Mouse (Mus musculus) B cell, adult 62 days (primary cell): Measurements from ENCODE around the gene Tsc1. TPM values are rescaled to one million over a fixed set of nuclear protein-coding genes. Genes with fewer than 3 reads are reported as not detected.

Experiments
- total RNA-seq: library from RNA; stranded (reverse); gene quantifications from 4 replicates; pipeline ENCODE4 v1.2.4, GENCODE M21; 2023

Gene Tsc1
- 52.9 to 58.6 TPM (median 56.0 TPM) in 4 replicates for total RNA-seq

DNA sequence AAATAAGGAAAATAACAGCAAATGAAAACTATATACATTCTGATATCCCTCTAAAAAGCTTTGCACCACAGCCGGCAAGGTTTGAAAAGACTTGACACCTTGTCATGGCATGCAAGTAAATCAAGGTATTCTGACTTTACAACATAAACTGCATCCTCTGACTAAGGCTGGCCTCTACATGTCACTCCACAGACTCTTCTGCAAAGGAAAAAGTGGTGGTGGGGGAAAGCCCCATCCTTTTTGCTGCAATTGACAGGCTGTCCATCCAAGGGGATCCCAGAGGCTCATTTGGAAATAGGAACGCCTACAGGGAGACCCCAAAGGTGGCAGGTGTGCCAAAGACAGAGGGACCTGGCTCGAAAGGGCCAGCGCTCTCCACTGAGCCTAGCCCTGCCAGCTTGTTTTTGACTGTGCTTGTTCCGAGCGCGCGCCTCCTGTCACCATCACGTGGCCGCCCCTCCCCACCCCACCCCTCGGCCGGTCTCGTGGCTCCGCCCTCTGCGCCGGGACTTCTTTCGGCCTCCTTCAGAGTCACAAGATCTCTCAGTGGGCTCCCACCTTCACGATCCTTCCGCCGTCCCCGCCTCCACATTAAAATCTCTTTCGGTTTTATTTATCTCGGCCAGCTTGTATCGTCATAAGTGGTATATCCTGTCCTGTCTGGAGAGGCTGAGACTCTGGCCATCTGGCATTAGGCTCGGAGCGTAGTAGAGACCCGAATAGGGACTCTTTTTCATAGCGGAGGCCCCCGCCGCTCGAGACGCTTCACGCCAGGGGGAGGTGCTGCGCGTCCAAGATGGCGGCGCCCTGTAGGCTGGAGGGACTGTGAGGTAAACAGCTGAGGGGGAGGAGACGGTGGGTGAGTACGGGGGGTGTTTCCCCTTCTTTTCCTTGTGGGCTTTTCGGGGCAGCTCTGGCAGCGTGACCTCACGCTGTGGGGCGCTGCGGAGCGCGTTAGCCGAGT is at the start of gene Tsc1:
Gene Tsc1, plus strand, starts transcription at position 768 of the 964 bp plus-strand sequence.

DNA sequence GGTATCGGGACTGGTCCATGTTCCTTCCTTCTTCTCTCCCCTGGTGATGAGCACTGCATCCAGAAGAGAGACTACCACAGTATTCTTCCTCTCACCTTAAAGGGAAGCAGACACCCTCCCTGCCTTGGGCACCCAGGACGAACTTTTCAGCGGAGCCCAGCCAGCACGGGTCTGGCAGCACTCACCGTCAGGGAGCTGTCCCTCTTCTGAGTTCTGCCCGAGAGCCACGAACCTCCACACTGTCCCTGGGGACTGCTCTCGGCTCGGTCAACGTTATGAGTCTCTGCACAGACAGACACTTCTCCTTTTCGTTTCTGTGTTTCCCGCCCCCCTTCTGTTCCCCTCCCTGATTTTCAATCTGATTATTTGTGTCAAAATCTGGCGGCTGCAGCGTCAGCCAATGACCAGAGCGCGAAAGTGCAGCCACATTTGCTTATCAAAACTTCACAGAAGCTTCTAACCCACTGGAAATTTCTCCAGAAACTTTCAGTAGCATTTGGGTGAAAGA is 19.3 kb upstream of the Tsc1 start, which contains the start of gene Gfi1b:
Gene Gfi1b, minus strand, starts transcription at position 319 of the 508 bp plus-strand sequence.

DNA sequence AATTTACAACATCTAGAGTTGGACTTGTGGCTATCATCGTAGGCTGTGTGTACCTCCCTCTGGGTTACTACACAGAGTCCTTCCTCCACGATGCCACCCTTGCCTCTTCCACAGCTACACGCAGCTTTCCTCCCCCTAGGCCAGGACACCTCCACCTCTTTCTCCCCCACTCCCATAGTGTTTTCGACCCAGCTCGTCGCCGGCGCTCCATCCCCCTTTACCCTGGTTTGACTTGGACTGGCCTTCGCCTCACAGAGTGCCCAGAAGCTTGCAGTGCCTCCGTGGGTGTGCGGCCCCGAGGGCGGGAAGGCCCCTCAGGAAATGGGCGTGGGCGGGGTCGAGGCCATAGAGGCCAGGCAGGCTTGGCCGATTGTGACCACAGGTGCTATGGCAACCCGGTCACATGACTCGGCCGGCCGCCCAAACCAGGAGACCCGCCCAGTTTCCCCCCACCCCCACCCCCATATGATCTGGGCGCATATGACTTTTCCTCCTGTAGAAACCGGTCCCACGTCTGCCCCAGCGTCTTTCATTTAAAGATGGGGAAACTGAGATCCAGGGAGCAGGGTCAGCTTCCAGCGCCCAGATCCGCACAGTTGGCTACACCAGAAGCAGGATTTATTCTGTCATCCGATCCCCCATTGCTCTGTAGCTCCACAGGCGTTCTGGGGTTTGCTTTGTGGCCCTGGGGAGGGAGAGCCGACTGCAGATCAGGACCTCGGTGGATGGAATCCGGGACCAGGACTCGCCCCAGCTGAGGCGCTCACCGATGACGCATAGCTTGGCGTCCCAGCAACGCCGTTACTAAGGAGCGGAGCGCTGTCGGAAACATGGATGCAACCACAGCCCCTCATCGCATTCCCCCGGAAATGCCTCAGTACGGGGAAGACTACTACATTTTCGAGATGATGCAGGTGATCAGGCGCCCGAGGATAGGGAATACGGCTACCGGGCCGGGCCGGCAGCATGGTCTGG is 58.6 kb downstream of the Tsc1 start, which contains the start of the genes Spaca9 and Ak8:
Gene Spaca9, minus strand, starts transcription at position 367 of the 975 bp plus-strand sequence.
Gene Ak8, plus strand, starts transcription at position 804 of the 975 bp plus-strand sequence.

Other genes starting within 250 kb of the Tsc1 start
- gene Ppp1r26, start 194.4 kb upstream of the Tsc1 start, total RNA-seq = 0.09 TPM in 1 of 4 replicates, not detected in the others
- gene 1700007K13Rik, start 174.9 kb upstream of the Tsc1 start, total RNA-seq = not detected in 4 replicates
- 19.0 to 22.6 TPM (median 20.9 TPM) in 4 replicates for gene Mrps2, start 173.2 kb upstream of the Tsc1 start, total RNA-seq
- gene Gbgt1, start 144.3 kb upstream of the Tsc1 start, total RNA-seq = 1.1 to 1.3 TPM in 2 of 4 replicates, not detected in the others
- gene Gm10134, start 135.1 kb upstream of the Tsc1 start, total RNA-seq = not detected in 4 replicates
- gene Ralgds, start 128.1 kb upstream of the Tsc1 start, total RNA-seq = 197 to 205 TPM (median 200 TPM) in 4 replicates
- gene Cel, start 77.8 kb upstream of the Tsc1 start, total RNA-seq = 0.34 to 0.45 TPM in 2 of 4 replicates, not detected in the others
- gene Gtf3c5, start 57.5 kb upstream of the Tsc1 start, total RNA-seq = 26.6 to 32.6 TPM (median 31.6 TPM) in 4 replicates
- not detected in 4 replicates for gene Gfi1b, start 19.2 kb upstream of the Tsc1 start, total RNA-seq
- gene Spaca9, start 58.5 kb downstream of the Tsc1 start, total RNA-seq = 1.3 to 3.1 TPM (median 2.2 TPM) in 4 replicates
- gene Ak8, start 58.9 kb downstream of the Tsc1 start, total RNA-seq = 0.49 to 2.4 TPM in 2 of 4 replicates, not detected in the others
- 11.8 to 17.0 TPM (median 13.7 TPM) in 4 replicates for gene Gtf3c4, start 199.1 kb downstream of the Tsc1 start, total RNA-seq
- 15.2 to 18.0 TPM (median 16.8 TPM) in 4 replicates for gene Ddx31, start 199.2 kb downstream of the Tsc1 start, total RNA-seq